Mouse (Mus musculus) testis, adult 2 months (tissue): ENCODE measurements around the gene Osbpl8. TPM values are rescaled to one million over a fixed set of nuclear protein-coding genes. Genes with fewer than 3 reads are reported as not detected.

Experiments
- H3K27ac ChIP-seq: fragments of 200-500 bp; 2 replicates; pipeline ENCODE4 v1.5.1; 2012; ENCODE audit warnings: low read depth, low read length; ENCODE audit not compliant: control insufficient read depth, insufficient read depth
- H3K27me3 ChIP-seq: fragments of 200-500 bp; 2 replicates; pipeline ENCODE4 v1.6.1; 2012; ENCODE audit warnings: mild to moderate bottlenecking, low read length, moderate library complexity; ENCODE audit not compliant: control insufficient read depth, insufficient read depth
- H3K36me3 ChIP-seq: fragments of 200-500 bp; 2 replicates; pipeline ENCODE4 v1.6.1; 2012; ENCODE audit warnings: mild to moderate bottlenecking, low read length; ENCODE audit not compliant: control insufficient read depth, insufficient read depth
- H3K4me1 ChIP-seq: fragments of 200-500 bp; 2 replicates; pipeline ENCODE4 v1.6.1; 2012; ENCODE audit warnings: low read length; ENCODE audit not compliant: control insufficient read depth, insufficient read depth
- H3K4me3 ChIP-seq: fragments of 200-500 bp; 2 replicates; pipeline ENCODE4 v1.5.1; 2012; ENCODE audit warnings: low read depth, mild to moderate bottlenecking, low read length, moderate library complexity, mixed read lengths; ENCODE audit not compliant: control insufficient read depth
- CTCF ChIP-seq: fragments of 200-500 bp; IDR thresholded peaks from 2 replicates; pipeline ENCODE4 v1.5.1; 2012; ENCODE audit warnings: low read depth, mild to moderate bottlenecking, inconsistent platforms, low read length, moderate library complexity; ENCODE audit not compliant: control insufficient read depth, insufficient read depth, insufficient replicate concordance
- POLR2A ChIP-seq: fragments of 200-500 bp; IDR thresholded peaks from 2 replicates; pipeline ENCODE4 v1.6.1; 2012; ENCODE audit warnings: low read depth, mild to moderate bottlenecking, inconsistent platforms, low read length, moderate library complexity; ENCODE audit not compliant: control insufficient read depth
- polyA plus RNA-seq: library from polyadenylated mRNA; depleted of rRNA; stranded (reverse); fragments of >200 nt; gene quantifications from 2 replicates; pipeline ENCODE4 v1.2.3, GENCODE M21; 2012

Osbpl8 gene
- polyA plus RNA-seq, 1 experiment: 4.7 TPM

GRCm38 (mm10) chr10:111237434-111237833, 72.9 kb downstream of the Osbpl8 start:
- Histone ChIP-seq H3K27me3 (no peaks in the 10 kb centered on the region), H3K36me3 (no peaks in the 10 kb centered on the region), H3K27ac (no peak overlapping the region; the same call in 1 of the 2 replicates), H3K4me1 (no peaks in the 10 kb centered on the region), H3K4me3 (no peak overlapping the region)
- no peak for TF ChIP-seq POLR2A
- TF ChIP-seq CTCF: no peak

- H3K27ac ChIP-seq: no peak overlapping the region
- H3K4me3 ChIP-seq: no peak overlapping the region
- no peaks in the 10 kb centered on the region for H3K36me3 ChIP-seq
- H3K4me1 ChIP-seq: no peaks in the 10 kb centered on the region
- no peaks in the 10 kb centered on the region for H3K27me3 ChIP-seq
- TF ChIP-seq POLR2A (no peak), CTCF (no peak)
Observed at GRCm38 (mm10) chr10:111242677-111243076, 78.1 kb downstream of the Osbpl8 start.

- H3K4me3 ChIP-seq: no peak overlapping the region
- TF ChIP-seq CTCF: no peak
- TF ChIP-seq POLR2A: no peak
- H3K36me3 ChIP-seq: no peaks in the 10 kb centered on the region
- H3K27me3 ChIP-seq: no peaks in the 10 kb centered on the region
- no peaks in the 10 kb centered on the region for H3K4me1 ChIP-seq
- no peak overlapping the region for H3K27ac ChIP-seq
Observed at GRCm38 (mm10) chr10:111247609-111248008, 83.1 kb downstream of the Osbpl8 start.

DNA sequence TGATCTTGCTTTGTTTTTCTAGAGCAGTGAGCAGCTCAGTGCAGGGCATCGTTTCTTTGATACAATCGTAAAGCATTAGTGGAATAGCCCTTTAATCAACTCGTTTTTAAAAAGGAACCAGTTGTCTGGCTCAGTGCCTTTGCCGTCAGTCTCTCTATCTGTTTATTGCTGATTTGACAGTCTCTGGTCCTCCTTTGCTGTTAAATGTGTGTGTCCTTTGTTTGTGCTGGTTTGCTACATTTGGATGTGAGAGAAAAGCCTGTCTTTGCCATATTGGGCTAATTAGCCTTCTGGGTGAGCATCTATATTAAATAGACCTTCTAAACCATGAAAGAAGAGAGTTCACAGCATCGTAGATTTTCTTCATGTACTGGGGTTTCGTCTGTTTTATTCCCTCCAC, 83.6 kb downstream of the Osbpl8 start:
- no peaks in the 10 kb centered on the region for H3K27me3 ChIP-seq
- no peak for TF ChIP-seq CTCF
- TF ChIP-seq POLR2A: no peak
- no peaks in the 10 kb centered on the region for H3K36me3 ChIP-seq
- H3K4me1 ChIP-seq: no peaks in the 10 kb centered on the region
- H3K27ac ChIP-seq: no peak overlapping the region
- no peak overlapping the region for H3K4me3 ChIP-seq

GRCm38 (mm10) chr10:111250192-111250591, 85.6 kb downstream of the Osbpl8 start:
- no peaks in the 10 kb centered on the region for H3K27me3 ChIP-seq
- H3K36me3 ChIP-seq: no peaks in the 10 kb centered on the region
- H3K27ac ChIP-seq: no peak overlapping the region
- no peaks in the 10 kb centered on the region for H3K4me1 ChIP-seq
- TF ChIP-seq POLR2A (no peak), CTCF (no peak)
- no peak overlapping the region for H3K4me3 ChIP-seq

GRCm38 (mm10) chr10:111251666-111252065, 87.1 kb downstream of the Osbpl8 start:
- H3K4me1 ChIP-seq: no peaks in the 10 kb centered on the region
- TF ChIP-seq POLR2A: no peak
- TF ChIP-seq CTCF: no peak
- H3K27me3 ChIP-seq: no peaks in the 10 kb centered on the region
- H3K4me3 ChIP-seq: no peak overlapping the region
- no peak overlapping the region for H3K27ac ChIP-seq
- no peaks in the 10 kb centered on the region for H3K36me3 ChIP-seq

DNA sequence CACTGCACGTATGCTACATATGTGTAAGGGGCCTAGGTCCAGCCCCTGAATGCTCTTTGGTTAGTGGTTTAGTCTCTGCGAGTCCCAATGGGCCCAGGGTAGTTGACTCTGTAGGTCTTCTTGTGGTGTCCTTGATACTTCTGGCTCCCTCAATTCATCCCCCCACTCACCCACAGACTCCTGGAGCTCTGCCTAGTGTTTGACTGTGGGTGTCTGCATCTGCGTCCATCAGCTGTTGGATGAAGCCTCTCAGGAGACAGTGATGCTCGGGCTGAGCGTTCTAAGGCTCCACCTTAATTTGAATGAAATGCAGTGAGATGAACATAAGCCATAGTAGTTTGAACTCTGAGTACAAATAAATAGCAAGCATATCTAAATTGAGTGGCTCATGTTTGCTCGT, 90.7 kb downstream of the Osbpl8 start:
- Histone ChIP-seq H3K27me3 (no peaks in the 10 kb centered on the region), H3K27ac (no peak overlapping the region), H3K4me1 (no peaks in the 10 kb centered on the region), H3K36me3 (no peaks in the 10 kb centered on the region), H3K4me3 (no peak overlapping the region)
- TF ChIP-seq CTCF: no peak
- TF ChIP-seq POLR2A: no peak

DNA sequence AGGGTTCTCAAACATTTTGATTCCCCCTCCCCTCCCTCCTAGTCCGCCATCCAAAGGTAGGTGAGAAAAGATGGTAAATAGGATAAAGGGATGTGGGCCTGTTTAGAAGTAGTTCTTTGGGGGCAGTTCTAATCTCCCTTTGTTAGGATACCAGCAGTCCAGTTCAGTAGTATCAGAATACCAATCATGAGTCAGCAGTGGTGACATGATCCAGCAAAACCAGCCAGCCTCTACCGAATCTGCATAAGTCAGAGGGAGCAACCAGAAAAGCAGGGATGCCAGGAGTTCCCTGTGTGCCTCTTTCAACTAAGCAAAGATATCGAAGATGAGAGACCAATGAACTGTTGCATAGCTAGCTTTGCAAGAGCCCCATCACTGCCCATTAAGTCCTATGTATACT, 91.6 kb downstream of the Osbpl8 start:
- H3K27ac ChIP-seq: no peak overlapping the region

More for the DNA sequence above, 91.6 kb downstream of the Osbpl8 start:
- Histone ChIP-seq H3K36me3 (no peaks in the 10 kb centered on the region), H3K4me1 (no peaks in the 10 kb centered on the region), H3K4me3 (no peak overlapping the region), H3K27me3 (no peaks in the 10 kb centered on the region)
- no peak for TF ChIP-seq CTCF
- TF ChIP-seq POLR2A: no peak
